8 mouse cellular contexts compared by ENCODE assay signal in genomic region chr9:108691371-108691770, GRCm38 (mm10). TPM values are rescaled to one million over a fixed set of nuclear protein-coding genes. Genes with fewer than 3 reads are reported as not detected.
DNase-seq lines count a peak whose midpoint lies in the region; ATAC-seq lines count a peak whose summit lies in the region.

No protein-coding gene starts in this region.

- no peaks in the 10 kb centered on the region for H3K36me3 ChIP-seq in embryonic facial prominence, embryonic 12.5 days
- H3K36me3 ChIP-seq in hindbrain, embryonic 15.5 days, result no peaks in the 10 kb centered on the region

- H3K4me3 ChIP-seq in embryonic facial prominence, embryonic 12.5 days, result peak overlapping the region; percentile 74
- peak overlapping the region; percentile 95 for H3K4me3 ChIP-seq in hindbrain, embryonic 15.5 days

- peak overlapping the region; percentile 81 for H3K9ac ChIP-seq in embryonic facial prominence, embryonic 12.5 days
- peak overlapping the region; percentile 85 for H3K9ac ChIP-seq in hindbrain, embryonic 15.5 days

- H3K4me2 ChIP-seq in embryonic facial prominence, embryonic 12.5 days (replicated peaks), result peak overlapping the region; percentile 95
- peak overlapping the region; percentile 94 for H3K4me2 ChIP-seq in hindbrain, embryonic 15.5 days

- no peaks in the 10 kb centered on the region for H3K27me3 ChIP-seq in embryonic facial prominence, embryonic 12.5 days
- H3K27me3 ChIP-seq in hindbrain, embryonic 15.5 days, result no peaks in the 10 kb centered on the region

- H3K27ac ChIP-seq in embryonic facial prominence, embryonic 12.5 days, result no peak overlapping the region
- H3K27ac ChIP-seq in hindbrain, embryonic 15.5 days (replicated peaks), result peak overlapping the region; percentile 88

- DNase-seq in layer of hippocampus, adult 9-10 months (ENCODE audit: low spot score), result peak; percentile 36
- DNase-seq in layer of hippocampus, adult 8-10 months (ENCODE audit: low spot score in 2 of 2), result no peak
- DNase-seq in retina, postnatal 1 day, result no peak
- DNase-seq in urinary bladder, postnatal 14 days (ENCODE audit: low spot score), result no peak
- no peak for DNase-seq in left cerebral cortex, adult 11 months (ENCODE audit: low spot score)

- H3K4me1 ChIP-seq in embryonic facial prominence, embryonic 12.5 days, result peaks cover 18% of the 10 kb centered on the region; the same call in 1 of the 2 replicates
- peaks cover 39% of the 10 kb centered on the region for H3K4me1 ChIP-seq in hindbrain, embryonic 15.5 days (replicated peaks)

- H3K9me3 ChIP-seq in embryonic facial prominence, embryonic 12.5 days, result no peaks in the 10 kb centered on the region
- H3K9me3 ChIP-seq in hindbrain, embryonic 15.5 days, result no peaks in the 10 kb centered on the region

- no peak for ATAC-seq in embryonic facial prominence, embryonic 12.5 days (ENCODE audit: insufficient number of reproducible peaks, insufficient read depth, low FRiP score, low TSS enrichment)
- peak; percentile 12 for ATAC-seq in hindbrain, embryonic 15.5 days (ENCODE audit: low FRiP score, low read depth)
- ATAC-seq in megakaryocyte-erythroid progenitor cell, adult 5-6 weeks (replicated peaks; ENCODE audit: low FRiP score, low TSS enrichment, poor library complexity, severe bottlenecking), result 0 out of 2 replicates have a peak, but pooled peaks have one; percentile 3

- 65% methylated on average over 8 of the region's 8 CpGs for WGBS in embryonic facial prominence, embryonic 12.5 days
- WGBS in hindbrain, embryonic 15.5 days, result 68% methylated on average over 8 of the region's 8 CpGs

RNA-seq across cellular contexts. Expression of gene Prkar2a, which starts 2.3 kb away (rescaled TPM):
- 10 to 100 TPM; 41.1 to 58.2 (median 50.9) TPM for total RNA-seq in layer of hippocampus, adult 8-10 months (2022)
- 39.4 and 40.0 TPM in 2 replicates for polyA plus RNA-seq in embryonic facial prominence, embryonic 12.5 days (2016; fragmentation: Nextera tagmentation; extraction: Ambion mirVana)
- polyA plus RNA-seq in hindbrain, embryonic 15.5 days (2015; fragmentation: Nextera tagmentation; extraction: Ambion mirVana), result 62.4 and 65.9 TPM in 2 replicates
- total RNA-seq in megakaryocyte-erythroid progenitor cell, adult 5-6 weeks (2014; fragmentation: Nextera tagmentation), result 15.7 and 19.3 TPM in 2 replicates
- total RNA-seq in megakaryocyte-erythroid progenitor cell, adult 5-6 weeks (2017), result 15.8 and 26.9 TPM in 2 replicates

RNA-seq across cellular contexts. Expression of gene Slc25a20, which starts 29.5 kb away (rescaled TPM):
- 10 to 100 TPM; 14.3 to 17.4 (median 16.6) TPM for total RNA-seq in layer of hippocampus, adult 8-10 months (2022)
- polyA plus RNA-seq in embryonic facial prominence, embryonic 12.5 days (2016; fragmentation: Nextera tagmentation; extraction: Ambion mirVana), result 43.1 and 45.7 TPM in 2 replicates
- polyA plus RNA-seq in hindbrain, embryonic 15.5 days (2015; fragmentation: Nextera tagmentation; extraction: Ambion mirVana), result 43.3 and 47.7 TPM in 2 replicates
- 15.2 and 16.4 TPM in 2 replicates for total RNA-seq in megakaryocyte-erythroid progenitor cell, adult 5-6 weeks (2014; fragmentation: Nextera tagmentation)
- 23.4 and 29.7 TPM in 2 replicates for total RNA-seq in megakaryocyte-erythroid progenitor cell, adult 5-6 weeks (2017)

RNA-seq across cellular contexts. Expression of gene Arih2, which starts 42.2 kb away (rescaled TPM):
- total RNA-seq in layer of hippocampus, adult 8-10 months (2022), result 10 to 100 TPM; 49.4 to 60.4 (median 54.9) TPM
- polyA plus RNA-seq in embryonic facial prominence, embryonic 12.5 days (2016; fragmentation: Nextera tagmentation; extraction: Ambion mirVana), result 58.1 and 60.1 TPM in 2 replicates
- 43.0 and 48.1 TPM in 2 replicates for polyA plus RNA-seq in hindbrain, embryonic 15.5 days (2015; fragmentation: Nextera tagmentation; extraction: Ambion mirVana)
- 38.8 and 59.3 TPM in 2 replicates for total RNA-seq in megakaryocyte-erythroid progenitor cell, adult 5-6 weeks (2014; fragmentation: Nextera tagmentation)
- total RNA-seq in megakaryocyte-erythroid progenitor cell, adult 5-6 weeks (2017), result 61.5 and 65.1 TPM in 2 replicates
